Mouse (Mus musculus) liver, embryonic 14.5 days (tissue): ENCODE data around the gene Xrcc3.

ENCODE experiments used
- CTCF ChIP-seq: IDR thresholded peaks from 2 replicates; pipeline ENCODE4 v1.5.1; 2016; ENCODE audit warnings: antibody characterized with exemption, low read depth, control low read depth
- EP300 ChIP-seq: IDR thresholded peaks from 2 replicates; pipeline ENCODE4 v1.6.1; 2016; ENCODE audit warnings: antibody characterized with exemption, low read depth

DNA sequence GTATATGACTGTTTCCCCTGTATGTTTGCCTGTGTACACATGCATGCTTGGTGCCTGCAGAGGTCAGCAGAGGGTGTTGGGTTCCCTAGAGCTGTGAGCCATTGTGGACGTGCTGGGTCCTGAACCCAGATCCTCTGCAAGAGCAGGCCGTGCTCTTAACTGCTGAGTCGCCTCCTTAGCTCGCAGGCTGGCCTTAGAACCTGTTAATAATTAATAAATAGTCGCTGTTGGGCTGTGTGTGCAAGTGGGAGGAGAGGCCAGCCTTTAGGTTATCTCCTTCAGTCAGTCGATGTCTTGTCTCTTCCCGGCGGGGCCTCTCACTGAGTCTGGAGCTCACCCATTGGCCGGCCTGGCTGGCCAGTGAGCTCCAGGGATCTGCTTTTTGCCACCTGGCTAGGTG is 3.3 kb upstream of the Xrcc3 start:
- TF ChIP-seq CTCF (peak; percentile 59), EP300 (peak; percentile 47; the same call in 1 of the 2 replicates)
